Mouse (Mus musculus) c-Kit-positive CD71-positive TER-119-negative erythroid progenitor cells, embryonic 14.5 days (primary cell): ENCODE measurements around the gene Pom121l12.

ENCODE experiments used
- DNase-seq: peaks from one replicate; pipeline ENCODE4 v3.0.0-alpha.2; 2013; ENCODE audit warnings: low read depth

The Pom121l12 gene

GRCm38 (mm10) chr11:14598976-14599375 lies at the start of gene Pom121l12:
TSS of gene Pom121l12 (plus strand) at chr11:14599276.
- no peak for DNase-seq

- no peak for DNase-seq
Observed at GRCm38 (mm10) chr11:14611859-14612258, 12.8 kb downstream of the Pom121l12 start.
